Comparison of ENCODE assay signal across 25 mouse cellular contexts in the genomic region with DNA sequence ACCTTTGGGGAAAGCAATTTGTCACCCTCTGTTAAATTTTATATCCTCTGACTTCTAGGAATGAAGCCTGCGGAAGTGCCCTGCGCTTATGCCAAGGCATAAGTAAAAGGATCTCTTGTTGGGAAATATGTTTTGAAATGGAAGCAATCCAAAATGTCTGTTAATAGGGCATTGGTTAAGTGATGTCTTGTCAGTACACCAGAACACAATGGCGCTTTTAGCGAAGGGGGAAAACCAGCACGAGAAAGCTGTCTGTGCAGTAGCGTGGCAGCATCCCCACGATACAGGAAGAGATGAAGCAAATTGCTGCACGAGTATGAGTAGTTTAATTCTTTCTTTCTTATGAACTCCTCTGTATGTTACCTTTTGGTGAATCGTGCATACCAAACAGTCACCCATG. TPM values are rescaled to one million over a fixed set of nuclear protein-coding genes. Genes with fewer than 3 reads are reported as not detected.
A peak's percentile ranks its signal among the peaks of the same experiment; 100 is the strongest.
DNase-seq lines count a peak whose midpoint lies in the region; ATAC-seq and TF ChIP-seq lines count a peak whose summit lies in the region.
"Had no signal": no experiment of that assay in that cellular context is flagged by ENCODE, and none has a peak within 500 bp of the region (broad histone marks: within the 10 kb centered on the region; RNA-seq: fewer than 3 reads in every experiment).

No protein-coding gene starts in this region.

- TF ChIP-seq CTCF in forebrain, postnatal 0 days (IDR thresholded peaks at IDR 0.05; ENCODE audit: low read depth), result no peak

- H3K9ac ChIP-seq in embryonic facial prominence, embryonic 14.5 days (ENCODE audit: low read depth, low read length), result no peak overlapping the region
- no peak overlapping the region for H3K9ac ChIP-seq in forebrain, postnatal 0 days
- H3K9ac ChIP-seq in forebrain, embryonic 11.5 days (ENCODE audit: low read length), result no peak overlapping the region
- H3K9ac ChIP-seq in heart, embryonic 12.5 days, result no peak overlapping the region
- H3K9ac ChIP-seq: heart, embryonic 15.5 days; hindbrain, embryonic 14.5 days had no signal

- no peak overlapping the region for H3K4me2 ChIP-seq in embryonic facial prominence, embryonic 14.5 days (ENCODE audit: low read depth, low read length)
- H3K4me2 ChIP-seq in forebrain, postnatal 0 days (ENCODE audit: low read depth), result no peak overlapping the region
- H3K4me2 ChIP-seq in forebrain, embryonic 11.5 days (ENCODE audit: low read depth, low read length, severe bottlenecking), result no peak overlapping the region
- no peak overlapping the region for H3K4me2 ChIP-seq in heart, embryonic 12.5 days
- H3K4me2 ChIP-seq: heart, embryonic 15.5 days; hindbrain, embryonic 14.5 days had no signal

- no peaks in the 10 kb centered on the region for H3K27me3 ChIP-seq in embryonic facial prominence, embryonic 14.5 days (replicated peaks; ENCODE audit: control insufficient read depth, insufficient read depth, low read length)
- H3K27me3 ChIP-seq in embryonic facial prominence, embryonic 10.5 days (replicated peaks; ENCODE audit: low read depth, poor library complexity, severe bottlenecking), result 0 out of 2 replicates have a peak, but pooled peaks cover 6% of the 10 kb centered on the region
- no peaks in the 10 kb centered on the region for H3K27me3 ChIP-seq in forebrain, postnatal 0 days (ENCODE audit: insufficient read depth, low read length)
- H3K27me3 ChIP-seq in forebrain, embryonic 11.5 days (ENCODE audit: control insufficient read depth, insufficient read depth, low read length), result no peaks in the 10 kb centered on the region; the same call in 1 of the 2 replicates
- H3K27me3 ChIP-seq in heart, embryonic 12.5 days (replicated peaks), result no peaks in the 10 kb centered on the region; the same call in 1 of the 2 replicates

- H3K27ac ChIP-seq in embryonic facial prominence, embryonic 14.5 days (replicated peaks; ENCODE audit: low read depth, low read length), result no peak overlapping the region
- no peak overlapping the region for H3K27ac ChIP-seq in embryonic facial prominence, embryonic 10.5 days (replicated peaks)
- no peak overlapping the region for H3K27ac ChIP-seq in forebrain, postnatal 0 days (ENCODE audit: low read depth, low read length)
- no peak overlapping the region for H3K27ac ChIP-seq in forebrain, embryonic 11.5 days (ENCODE audit: low read depth, low read length)
- no peak overlapping the region for H3K27ac ChIP-seq in heart, embryonic 12.5 days (ENCODE audit: poor library complexity, severe bottlenecking)
- H3K27ac ChIP-seq: gastrocnemius, adult 2 months; heart, embryonic 10.5 days; heart, embryonic 15.5 days; hindbrain, embryonic 14.5 days had no signal

- 79% methylated on average over 9 of the region's 9 CpGs for WGBS in embryonic facial prominence, embryonic 14.5 days
- 94% methylated on average over 9 of the region's 9 CpGs for WGBS in embryonic facial prominence, embryonic 10.5 days
- WGBS in forebrain, postnatal 0 days, result 47% methylated on average over 9 of the region's 9 CpGs
- WGBS in forebrain, embryonic 11.5 days, result 89% methylated on average over 9 of the region's 9 CpGs
- 85% methylated on average over 9 of the region's 9 CpGs for WGBS in heart, embryonic 12.5 days

- H3K4me3 ChIP-seq in embryonic facial prominence, embryonic 14.5 days (ENCODE audit: low read depth, low read length), result no peak overlapping the region
- no peak overlapping the region for H3K4me3 ChIP-seq in embryonic facial prominence, embryonic 10.5 days
- no peak overlapping the region for H3K4me3 ChIP-seq in forebrain, postnatal 0 days (ENCODE audit: low read depth, low read length)
- no peak overlapping the region for H3K4me3 ChIP-seq in forebrain, embryonic 11.5 days (ENCODE audit: low read depth, low read length)
- no peak overlapping the region for H3K4me3 ChIP-seq in heart, embryonic 12.5 days
- H3K4me3 ChIP-seq: gastrocnemius, adult 2 months; heart, embryonic 10.5 days; heart, embryonic 15.5 days had no signal

- H3K9me3 ChIP-seq in embryonic facial prominence, embryonic 14.5 days (ENCODE audit: control insufficient read depth, low read length), result no peaks in the 10 kb centered on the region
- no peaks in the 10 kb centered on the region for H3K9me3 ChIP-seq in embryonic facial prominence, embryonic 10.5 days
- no peaks in the 10 kb centered on the region for H3K9me3 ChIP-seq in forebrain, postnatal 0 days (ENCODE audit: low read length)
- no peaks in the 10 kb centered on the region for H3K9me3 ChIP-seq in forebrain, embryonic 11.5 days (ENCODE audit: control insufficient read depth, low read length)
- H3K9me3 ChIP-seq in heart, embryonic 12.5 days (replicated peaks), result no peaks in the 10 kb centered on the region
- H3K9me3 ChIP-seq: G1E; heart, embryonic 10.5 days; heart, embryonic 15.5 days had no signal

- no peaks in the 10 kb centered on the region for H3K4me1 ChIP-seq in embryonic facial prominence, embryonic 14.5 days (ENCODE audit: control insufficient read depth, insufficient read depth, low read length)
- peaks cover 15% of the 10 kb centered on the region for H3K4me1 ChIP-seq in embryonic facial prominence, embryonic 10.5 days
- H3K4me1 ChIP-seq in forebrain, postnatal 0 days (ENCODE audit: insufficient read depth), result no peaks in the 10 kb centered on the region
- no peaks in the 10 kb centered on the region for H3K4me1 ChIP-seq in forebrain, embryonic 11.5 days (replicated peaks; ENCODE audit: control insufficient read depth, insufficient read depth, low read length)
- H3K4me1 ChIP-seq in heart, embryonic 12.5 days (replicated peaks), result peaks cover 14% of the 10 kb centered on the region

- peak; percentile 50 for DNase-seq in embryonic facial prominence, embryonic 14.5 days (ENCODE audit: low spot score)
- no peak for DNase-seq in embryonic facial prominence, embryonic 10.5 days (ENCODE audit: low spot score)
- DNase-seq in forebrain, postnatal 0 days, result peak; percentile 38
- no peak for DNase-seq in forebrain, embryonic 11.5 days (ENCODE audit: low spot score)
- peak; percentile 45 for DNase-seq in NIH3T3 (ENCODE audit: low read depth)
- DNase-seq in fat pad, adult 2 months (ENCODE audit: extremely low read depth, low read depth, low spot score), result peak; percentile 11
- no peak for DNase-seq in layer of hippocampus, adult 9-11 months
- DNase-seq: adrenal gland, adult 2 months; adrenal gland, postnatal 25 days; B cell, adult 2 months; cerebellum, adult 2 months; gastrocnemius, adult 2 months; gastrocnemius, postnatal 36 days; heart, adult 18-20 months; heart, postnatal 14 days; kidney, adult 8-10 months had no signal

- no peak for ATAC-seq in embryonic facial prominence, embryonic 14.5 days (ENCODE audit: low read depth)
- peak; percentile 58; the same call in 1 of the 2 replicates for ATAC-seq in forebrain, postnatal 0 days
- ATAC-seq in forebrain, embryonic 11.5 days (replicated peaks; ENCODE audit: low FRiP score), result no peak
- no peak for ATAC-seq in heart, embryonic 12.5 days (ENCODE audit: insufficient number of reproducible peaks, low FRiP score)
- ATAC-seq: activated CD4-positive, CD25-positive, alpha-beta regulatory T cell, adult 4 months; CD4-positive, CD25-positive, alpha-beta regulatory T cell, adult 4 months; intestine, embryonic 16.5 days had no signal

- H3K36me3 ChIP-seq in embryonic facial prominence, embryonic 14.5 days (ENCODE audit: control insufficient read depth, insufficient read depth, low read length), result no peaks in the 10 kb centered on the region
- no peaks in the 10 kb centered on the region for H3K36me3 ChIP-seq in embryonic facial prominence, embryonic 10.5 days (replicated peaks)
- H3K36me3 ChIP-seq in forebrain, postnatal 0 days (ENCODE audit: insufficient read depth), result no peaks in the 10 kb centered on the region
- H3K36me3 ChIP-seq in forebrain, embryonic 11.5 days (ENCODE audit: control insufficient read depth, insufficient read depth, low read length), result no peaks in the 10 kb centered on the region
- H3K36me3 ChIP-seq in heart, embryonic 12.5 days, result no peaks in the 10 kb centered on the region
- H3K36me3 ChIP-seq: G1E; heart, embryonic 10.5 days; heart, embryonic 15.5 days had no signal

RNA-seq across cellular contexts. Expression of a gene that starts 42.8 kb away (rescaled TPM):
- polyA plus RNA-seq in embryonic facial prominence, embryonic 14.5 days (2014; fragmentation: Nextera tagmentation; extraction: Ambion mirVana), result 2.5 and 3.2 TPM in 2 replicates
- polyA plus RNA-seq in embryonic facial prominence, embryonic 10.5 days (2016; fragmentation: Nextera tagmentation; extraction: Ambion mirVana), result 4.3 and 4.5 TPM in 2 replicates
- 1.8 and 4.4 TPM in 2 replicates for total RNA-seq in forebrain, postnatal 0 days (2014; rRNA removed)
- 1.1 and 2.0 TPM in 2 replicates for polyA plus RNA-seq in forebrain, postnatal 0 days (2015; fragmentation: Nextera tagmentation; extraction: Ambion mirVana)
- polyA plus RNA-seq in forebrain, embryonic 11.5 days (2014; fragmentation: Nextera tagmentation; extraction: Ambion mirVana), result 1.1 and 1.9 TPM in 2 replicates
- 0.24 and 0.64 TPM in 2 replicates for polyA plus RNA-seq in heart, embryonic 12.5 days (2016; fragmentation: Nextera tagmentation; extraction: Ambion mirVana)
- total RNA-seq: hematopoietic stem cell, adult 5-6 weeks had no signal
- polyA plus RNA-seq: G1E had no signal

RNA-seq across cellular contexts. Expression of a gene that starts 49.0 kb away (rescaled TPM):
- polyA plus RNA-seq in embryonic facial prominence, embryonic 14.5 days (2014; fragmentation: Nextera tagmentation; extraction: Ambion mirVana), result 19.1 and 19.7 TPM in 2 replicates
- polyA plus RNA-seq in embryonic facial prominence, embryonic 10.5 days (2016; fragmentation: Nextera tagmentation; extraction: Ambion mirVana), result 41.7 and 42.8 TPM in 2 replicates
- total RNA-seq in forebrain, postnatal 0 days (2014; rRNA removed), result 47.9 and 56.0 TPM in 2 replicates
- polyA plus RNA-seq in forebrain, postnatal 0 days (2015; fragmentation: Nextera tagmentation; extraction: Ambion mirVana), result 37.2 and 38.3 TPM in 2 replicates
- polyA plus RNA-seq in forebrain, embryonic 11.5 days (2014; fragmentation: Nextera tagmentation; extraction: Ambion mirVana), result 57.1 and 61.7 TPM in 2 replicates
- polyA plus RNA-seq in heart, embryonic 12.5 days (2016; fragmentation: Nextera tagmentation; extraction: Ambion mirVana), result 16.3 and 16.6 TPM in 2 replicates

Comparison
In these comparisons a context has a peak if more than half of its experiments do, and no peak if none do; other contexts are left out.
1. DNase-seq: peak in embryonic facial prominence, embryonic 14.5 days (single experiment), forebrain, postnatal 0 days (single experiment), NIH3T3 (single experiment) and fat pad, adult 2 months (single experiment); none in embryonic facial prominence, embryonic 10.5 days (single experiment), forebrain, embryonic 11.5 days (single experiment) and layer of hippocampus, adult 9-11 months (single experiment).